Mouse (Mus musculus): Measurements from ENCODE around the gene Zfp334. TPM values are rescaled to one million over a fixed set of nuclear protein-coding genes. Genes with fewer than 3 reads are reported as not detected.

Zfp334 gene
- polyA plus RNA-seq, 1 experiment from 2014 or later = 12.3 TPM

- no peak overlapping the region for H3K9ac ChIP-seq (replicated peaks; ENCODE audit: low read depth, low read length)
- H3K4me2 ChIP-seq (ENCODE audit: low read length) = no peak overlapping the region
- H3K9me3 ChIP-seq (ENCODE audit: control insufficient read depth, low read length) = no peaks in the 10 kb centered on the region
- WGBS = 70% methylated on average over 3 of the region's 3 CpGs
- no peaks in the 10 kb centered on the region for H3K27me3 ChIP-seq (replicated peaks; ENCODE audit: control insufficient read depth, insufficient read depth, low read length)
- H3K36me3 ChIP-seq (ENCODE audit: control insufficient read depth, insufficient read depth) = no peaks in the 10 kb centered on the region
- no peak for ATAC-seq
- H3K4me1 ChIP-seq (replicated peaks; ENCODE audit: control insufficient read depth, insufficient read depth, low read length) = peaks cover 23% of the 10 kb centered on the region
- H3K27ac ChIP-seq (ENCODE audit: low read length) = no peak overlapping the region
- H3K4me3 ChIP-seq (replicated peaks; ENCODE audit: low read length) = no peak overlapping the region
Measured at GRCm38 (mm10) chr2:165329703-165330102, 58.4 kb downstream of the Zfp334 start.

GRCm38 (mm10) chr2:165328746-165329145 lies 59.3 kb downstream of the Zfp334 start:
- H3K4me3 ChIP-seq (replicated peaks; ENCODE audit: low read length) = no peak overlapping the region
- H3K4me2 ChIP-seq (ENCODE audit: low read length) = no peak overlapping the region
- no peak overlapping the region for H3K27ac ChIP-seq (ENCODE audit: low read length)
- WGBS = 79% methylated on average over 5 of the region's 5 CpGs
- H3K9me3 ChIP-seq (ENCODE audit: control insufficient read depth, low read length) = no peaks in the 10 kb centered on the region
- H3K36me3 ChIP-seq (ENCODE audit: control insufficient read depth, insufficient read depth) = no peaks in the 10 kb centered on the region
- H3K9ac ChIP-seq (replicated peaks; ENCODE audit: low read depth, low read length) = no peak overlapping the region
- ATAC-seq = no peak
- peaks cover 32% of the 10 kb centered on the region for H3K4me1 ChIP-seq (replicated peaks; ENCODE audit: control insufficient read depth, insufficient read depth, low read length)
- H3K27me3 ChIP-seq (replicated peaks; ENCODE audit: control insufficient read depth, insufficient read depth, low read length) = no peaks in the 10 kb centered on the region

- H3K9me3 ChIP-seq (ENCODE audit: control insufficient read depth, low read length) = no peaks in the 10 kb centered on the region
- ATAC-seq = no peak
- peaks cover 41% of the 10 kb centered on the region for H3K4me1 ChIP-seq (replicated peaks; ENCODE audit: control insufficient read depth, insufficient read depth, low read length)
- peak overlapping the region; percentile 98 for H3K4me3 ChIP-seq (replicated peaks; ENCODE audit: low read length)
- H3K4me2 ChIP-seq (ENCODE audit: low read length) = peak overlapping the region; percentile 62
- WGBS = 23% methylated on average over 7 of the region's 7 CpGs
- no peaks in the 10 kb centered on the region for H3K36me3 ChIP-seq (ENCODE audit: control insufficient read depth, insufficient read depth)
- no peaks in the 10 kb centered on the region for H3K27me3 ChIP-seq (replicated peaks; ENCODE audit: control insufficient read depth, insufficient read depth, low read length)
- H3K27ac ChIP-seq (ENCODE audit: low read length) = peak overlapping the region; percentile 89
- H3K9ac ChIP-seq (replicated peaks; ENCODE audit: low read depth, low read length) = peak overlapping the region; percentile 74
Measured at GRCm38 (mm10) chr2:165327386-165327785, 60.7 kb downstream of the Zfp334 start.

GRCm38 (mm10) chr2:165326304-165327190 lies 61.5 kb downstream of the Zfp334 start, which contains the start of gene Elmo2:
TSS of gene Elmo2 (minus strand) at chr2:165326479.
- Histone ChIP-seq H3K9ac (replicated peaks; ENCODE audit: low read depth, low read length) (peak within 1 kb of the TSS; percentile 91), H3K27ac (ENCODE audit: low read length) (peak within 1 kb of the TSS; percentile 89), H3K4me1 (replicated peaks; ENCODE audit: control insufficient read depth, insufficient read depth, low read length) (peaks cover 43% of the 10 kb centered on the region), H3K27me3 (replicated peaks; ENCODE audit: control insufficient read depth, insufficient read depth, low read length) (no peaks in the 10 kb centered on the region), H3K4me2 (ENCODE audit: low read length) (peak within 1 kb of the TSS; percentile 96), H3K9me3 (ENCODE audit: control insufficient read depth, low read length) (no peaks in the 10 kb centered on the region), H3K36me3 (ENCODE audit: control insufficient read depth, insufficient read depth) (no peaks in the 10 kb centered on the region), H3K4me3 (replicated peaks; ENCODE audit: low read length) (peak within 1 kb of the TSS; percentile 98)
- ATAC-seq = peak; percentile 98
- WGBS = under 1% methylated on average over 54 of the region's 55 CpGs

- H3K27me3 ChIP-seq (replicated peaks; ENCODE audit: control insufficient read depth, insufficient read depth, low read length) = no peaks in the 10 kb centered on the region
- ATAC-seq = peak; percentile 19
- no peaks in the 10 kb centered on the region for H3K36me3 ChIP-seq (ENCODE audit: control insufficient read depth, insufficient read depth)
- H3K27ac ChIP-seq (ENCODE audit: low read length) = peak overlapping the region; percentile 63
- peak overlapping the region; percentile 96 for H3K4me2 ChIP-seq (ENCODE audit: low read length)
- H3K9ac ChIP-seq (replicated peaks; ENCODE audit: low read depth, low read length) = peak overlapping the region; percentile 91
- no peaks in the 10 kb centered on the region for H3K9me3 ChIP-seq (ENCODE audit: control insufficient read depth, low read length)
- H3K4me3 ChIP-seq (replicated peaks; ENCODE audit: low read length) = peak overlapping the region; percentile 98
- H3K4me1 ChIP-seq (replicated peaks; ENCODE audit: control insufficient read depth, insufficient read depth, low read length) = peaks cover 50% of the 10 kb centered on the region
- under 1% methylated on average over 30 of the region's 30 CpGs for WGBS
Measured at GRCm38 (mm10) chr2:165325521-165326303, 62.3 kb downstream of the Zfp334 start.

Other genes with a start within 250 kb of the Zfp334 start
- gene Cdh22, start 153.4 kb downstream of the Zfp334 start, polyA plus RNA-seq (2015; fragmentation: Nextera tagmentation; extraction: Ambion mirVana) = 3.7 and 5.6 TPM in 2 replicates
- gene Slc35c2, start 100.4 kb downstream of the Zfp334 start, polyA plus RNA-seq (2015; fragmentation: Nextera tagmentation; extraction: Ambion mirVana) = 60.3 and 62.4 TPM in 2 replicates
- 107 and 115 TPM in 2 replicates for gene Elmo2, start 61.8 kb downstream of the Zfp334 start, polyA plus RNA-seq (2015; fragmentation: Nextera tagmentation; extraction: Ambion mirVana)
- 6.3 and 6.6 TPM in 2 replicates for gene Zfp663, start 19.5 kb downstream of the Zfp334 start, polyA plus RNA-seq (2015; fragmentation: Nextera tagmentation; extraction: Ambion mirVana)
- not detected in 2 replicates for gene Ocstamp, start 12.1 kb upstream of the Zfp334 start, polyA plus RNA-seq (2015; fragmentation: Nextera tagmentation; extraction: Ambion mirVana)
- 6.5 and 9.7 TPM in 2 replicates for gene Slc13a3, start 85.0 kb upstream of the Zfp334 start, polyA plus RNA-seq (2015; fragmentation: Nextera tagmentation; extraction: Ambion mirVana)
- gene Trp53rka, start 105.1 kb upstream of the Zfp334 start, polyA plus RNA-seq (2015; fragmentation: Nextera tagmentation; extraction: Ambion mirVana) = 44.7 and 44.8 TPM in 2 replicates
- 2.5 and 2.8 TPM in 2 replicates for gene Slc2a10, start 115.5 kb upstream of the Zfp334 start, polyA plus RNA-seq (2015; fragmentation: Nextera tagmentation; extraction: Ambion mirVana)
- gene Eya2, start 206.8 kb upstream of the Zfp334 start, polyA plus RNA-seq (2015; fragmentation: Nextera tagmentation; extraction: Ambion mirVana) = 3.5 and 4.6 TPM in 2 replicates

Data from forebrain, embryonic 16.5 days (tissue).